Mouse (Mus musculus): ENCODE measurements around the gene Myo3a. TPM values are rescaled to one million over a fixed set of nuclear protein-coding genes. Genes with fewer than 3 reads are reported as not detected.
A peak's percentile ranks its signal among the peaks of the same experiment; 100 is the strongest.

The Myo3a gene
- polyA plus RNA-seq, 1 experiment from 2014 or later, result not detected

GRCm38 (mm10) chr2:22590206-22590490, 362.8 kb downstream of the Myo3a start:
- H3K27me3 ChIP-seq (replicated peaks; ENCODE audit: control insufficient read depth, insufficient read depth, low read length), result no peaks in the 10 kb centered on the region
- H3K27ac ChIP-seq (ENCODE audit: low read depth, low read length), result no peak overlapping the region
- ATAC-seq (replicated peaks; ENCODE audit: low FRiP score) (no peak), DNase-seq (ENCODE audit: low spot score) (no peak)
- H3K9ac ChIP-seq (ENCODE audit: low read depth, low read length), result no peak overlapping the region
- no peaks in the 10 kb centered on the region for H3K4me1 ChIP-seq (replicated peaks; ENCODE audit: control insufficient read depth, insufficient read depth, low read length)
- no peak overlapping the region for H3K4me2 ChIP-seq
- H3K36me3 ChIP-seq (ENCODE audit: control insufficient read depth, insufficient read depth, low read length), result no peaks in the 10 kb centered on the region
- no peak overlapping the region for H3K4me3 ChIP-seq (ENCODE audit: low read depth, low read length)
- H3K9me3 ChIP-seq (ENCODE audit: control insufficient read depth, low read length), result no peaks in the 10 kb centered on the region; the same call in 1 of the 2 replicates

- no peak overlapping the region for H3K4me2 ChIP-seq
- DNase-seq (ENCODE audit: low spot score) (no peak), ATAC-seq (replicated peaks; ENCODE audit: low FRiP score) (no peak)
- no peak overlapping the region for H3K9ac ChIP-seq (ENCODE audit: low read depth, low read length)
- H3K4me3 ChIP-seq (ENCODE audit: low read depth, low read length), result no peak overlapping the region
- H3K4me1 ChIP-seq (replicated peaks; ENCODE audit: control insufficient read depth, insufficient read depth, low read length), result no peaks in the 10 kb centered on the region; the same call in 1 of the 2 replicates
- WGBS, result 6% methylated on average over 9 of the region's 9 CpGs
- peaks cover 55% of the 10 kb centered on the region for H3K27me3 ChIP-seq (replicated peaks; ENCODE audit: control insufficient read depth, insufficient read depth, low read length)
- H3K27ac ChIP-seq (ENCODE audit: low read depth, low read length), result no peak overlapping the region
- H3K9me3 ChIP-seq (ENCODE audit: control insufficient read depth, low read length), result no peaks in the 10 kb centered on the region
- H3K36me3 ChIP-seq (ENCODE audit: control insufficient read depth, insufficient read depth, low read length), result no peaks in the 10 kb centered on the region
Observed at GRCm38 (mm10) chr2:22617951-22618350, 390.6 kb downstream of the Myo3a start.

- Histone ChIP-seq H3K9me3 (ENCODE audit: control insufficient read depth, low read length) (no peaks in the 10 kb centered on the region), H3K4me1 (replicated peaks; ENCODE audit: control insufficient read depth, insufficient read depth, low read length) (no peaks in the 10 kb centered on the region; the same call in 1 of the 2 replicates), H3K4me3 (ENCODE audit: low read depth, low read length) (no peak overlapping the region), H3K27ac (ENCODE audit: low read depth, low read length) (no peak overlapping the region), H3K27me3 (replicated peaks; ENCODE audit: control insufficient read depth, insufficient read depth, low read length) (peaks cover 70% of the 10 kb centered on the region), H3K4me2 (no peak overlapping the region), H3K9ac (ENCODE audit: low read depth, low read length) (no peak overlapping the region), H3K36me3 (ENCODE audit: control insufficient read depth, insufficient read depth, low read length) (no peaks in the 10 kb centered on the region)
- WGBS, result 6% methylated on average over 12 of the region's 12 CpGs
- ATAC-seq (replicated peaks; ENCODE audit: low FRiP score) (no peak), DNase-seq (ENCODE audit: low spot score) (no peak)
Observed at GRCm38 (mm10) chr2:22619416-22619815, 392.1 kb downstream of the Myo3a start.

GRCm38 (mm10) chr2:22620030-22620429, 392.7 kb downstream of the Myo3a start:
- WGBS, result 5% methylated on average over 6 of the region's 6 CpGs
- Histone ChIP-seq H3K4me2 (no peak overlapping the region), H3K4me1 (replicated peaks; ENCODE audit: control insufficient read depth, insufficient read depth, low read length) (no peaks in the 10 kb centered on the region; the same call in 1 of the 2 replicates), H3K27ac (ENCODE audit: low read depth, low read length) (no peak overlapping the region), H3K27me3 (replicated peaks; ENCODE audit: control insufficient read depth, insufficient read depth, low read length) (peaks cover 75% of the 10 kb centered on the region), H3K9ac (ENCODE audit: low read depth, low read length) (no peak overlapping the region), H3K4me3 (ENCODE audit: low read depth, low read length) (no peak overlapping the region), H3K9me3 (ENCODE audit: control insufficient read depth, low read length) (no peaks in the 10 kb centered on the region), H3K36me3 (ENCODE audit: control insufficient read depth, insufficient read depth, low read length) (no peaks in the 10 kb centered on the region)
- ATAC-seq (replicated peaks; ENCODE audit: low FRiP score) (no peak), DNase-seq (ENCODE audit: low spot score) (no peak)

- Histone ChIP-seq H3K4me1 (replicated peaks; ENCODE audit: control insufficient read depth, insufficient read depth, low read length) (no peaks in the 10 kb centered on the region; the same call in 1 of the 2 replicates), H3K4me2 (no peak overlapping the region), H3K4me3 (ENCODE audit: low read depth, low read length) (no peak overlapping the region), H3K9ac (ENCODE audit: low read depth, low read length) (no peak overlapping the region), H3K27me3 (replicated peaks; ENCODE audit: control insufficient read depth, insufficient read depth, low read length) (peaks cover 80% of the 10 kb centered on the region), H3K36me3 (ENCODE audit: control insufficient read depth, insufficient read depth, low read length) (no peaks in the 10 kb centered on the region), H3K9me3 (ENCODE audit: control insufficient read depth, low read length) (no peaks in the 10 kb centered on the region), H3K27ac (ENCODE audit: low read depth, low read length) (no peak overlapping the region)
- 18% methylated on average over 7 of the region's 7 CpGs for WGBS
- ATAC-seq (replicated peaks; ENCODE audit: low FRiP score) (no peak), DNase-seq (ENCODE audit: low spot score) (no peak)
Observed at GRCm38 (mm10) chr2:22620534-22620933, 393.2 kb downstream of the Myo3a start.

- no peaks in the 10 kb centered on the region; the same call in 1 of the 2 replicates for H3K4me1 ChIP-seq (replicated peaks; ENCODE audit: control insufficient read depth, insufficient read depth, low read length)
- peak overlapping the region; percentile 65 for H3K4me2 ChIP-seq
- H3K9me3 ChIP-seq (ENCODE audit: control insufficient read depth, low read length), result no peaks in the 10 kb centered on the region
- H3K27me3 ChIP-seq (replicated peaks; ENCODE audit: control insufficient read depth, insufficient read depth, low read length), result peaks cover 87% of the 10 kb centered on the region
- no peak overlapping the region for H3K27ac ChIP-seq (ENCODE audit: low read depth, low read length)
- no peaks in the 10 kb centered on the region for H3K36me3 ChIP-seq (ENCODE audit: control insufficient read depth, insufficient read depth, low read length)
- H3K4me3 ChIP-seq (ENCODE audit: low read depth, low read length), result no peak overlapping the region
- WGBS, result 6% methylated on average over 20 of the region's 20 CpGs
- DNase-seq (ENCODE audit: low spot score) (no peak), ATAC-seq (replicated peaks; ENCODE audit: low FRiP score) (0 out of 2 replicates have a peak, but pooled peaks have one; percentile 7)
- H3K9ac ChIP-seq (ENCODE audit: low read depth, low read length), result no peak overlapping the region
Observed at GRCm38 (mm10) chr2:22620978-22621827, 393.9 kb downstream of the Myo3a start.

GRCm38 (mm10) chr2:22621828-22622731, 394.8 kb downstream of the Myo3a start, which contains the start of gene Gad2:
Gene Gad2, plus strand, starts transcription at chr2:22622205.
- H3K4me3 ChIP-seq (ENCODE audit: low read depth, low read length), result peak within 1 kb of the TSS; percentile 40
- WGBS, result 1% methylated on average over 55 of the region's 55 CpGs

GRCm38 (mm10) chr2:22623111-22624070, 396.1 kb downstream of the Myo3a start:
- H3K4me3 ChIP-seq (ENCODE audit: low read depth, low read length), result peak overlapping the region; percentile 40; the same call in 1 of the 2 replicates
- no peak overlapping the region for H3K27ac ChIP-seq (ENCODE audit: low read depth, low read length)
- no peak overlapping the region for H3K9ac ChIP-seq (ENCODE audit: low read depth, low read length)
- ATAC-seq (replicated peaks; ENCODE audit: low FRiP score) (no peak), DNase-seq (ENCODE audit: low spot score) (no peak)
- H3K4me1 ChIP-seq (replicated peaks; ENCODE audit: control insufficient read depth, insufficient read depth, low read length), result no peaks in the 10 kb centered on the region; the same call in 1 of the 2 replicates
- WGBS, result under 1% methylated on average over 59 of the region's 60 CpGs
- peaks cover 90% of the 10 kb centered on the region for H3K27me3 ChIP-seq (replicated peaks; ENCODE audit: control insufficient read depth, insufficient read depth, low read length)
- peak overlapping the region; percentile 65 for H3K4me2 ChIP-seq
- no peaks in the 10 kb centered on the region for H3K9me3 ChIP-seq (ENCODE audit: control insufficient read depth, low read length)
- H3K36me3 ChIP-seq (ENCODE audit: control insufficient read depth, insufficient read depth, low read length), result no peaks in the 10 kb centered on the region

More at GRCm38 (mm10) chr2:22621828-22622731, 394.8 kb downstream of the Myo3a start, which contains the start of gene Gad2:
- no peak within 1 kb of the TSS for H3K9ac ChIP-seq (ENCODE audit: low read depth, low read length)
- H3K27me3 ChIP-seq (replicated peaks; ENCODE audit: control insufficient read depth, insufficient read depth, low read length), result peaks cover 96% of the 10 kb centered on the region
- H3K27ac ChIP-seq (ENCODE audit: low read depth, low read length), result no peak within 1 kb of the TSS
- H3K9me3 ChIP-seq (ENCODE audit: control insufficient read depth, low read length), result no peaks in the 10 kb centered on the region
- H3K36me3 ChIP-seq (ENCODE audit: control insufficient read depth, insufficient read depth, low read length), result no peaks in the 10 kb centered on the region
- H3K4me2 ChIP-seq, result peak within 1 kb of the TSS; percentile 65
- H3K4me1 ChIP-seq (replicated peaks; ENCODE audit: control insufficient read depth, insufficient read depth, low read length), result no peaks in the 10 kb centered on the region; the same call in 1 of the 2 replicates
- ATAC-seq (replicated peaks; ENCODE audit: low FRiP score) (peak; percentile 77), DNase-seq (ENCODE audit: low spot score) (peak; percentile 53)

All from liver, embryonic 11.5 days (tissue).